Mouse (Mus musculus): ENCODE results near the gene Gorab. TPM values are rescaled to one million over a fixed set of nuclear protein-coding genes. Genes with fewer than 3 reads are reported as not detected.

Gene Gorab
- total RNA-seq (2023): 13.7 TPM

DNA sequence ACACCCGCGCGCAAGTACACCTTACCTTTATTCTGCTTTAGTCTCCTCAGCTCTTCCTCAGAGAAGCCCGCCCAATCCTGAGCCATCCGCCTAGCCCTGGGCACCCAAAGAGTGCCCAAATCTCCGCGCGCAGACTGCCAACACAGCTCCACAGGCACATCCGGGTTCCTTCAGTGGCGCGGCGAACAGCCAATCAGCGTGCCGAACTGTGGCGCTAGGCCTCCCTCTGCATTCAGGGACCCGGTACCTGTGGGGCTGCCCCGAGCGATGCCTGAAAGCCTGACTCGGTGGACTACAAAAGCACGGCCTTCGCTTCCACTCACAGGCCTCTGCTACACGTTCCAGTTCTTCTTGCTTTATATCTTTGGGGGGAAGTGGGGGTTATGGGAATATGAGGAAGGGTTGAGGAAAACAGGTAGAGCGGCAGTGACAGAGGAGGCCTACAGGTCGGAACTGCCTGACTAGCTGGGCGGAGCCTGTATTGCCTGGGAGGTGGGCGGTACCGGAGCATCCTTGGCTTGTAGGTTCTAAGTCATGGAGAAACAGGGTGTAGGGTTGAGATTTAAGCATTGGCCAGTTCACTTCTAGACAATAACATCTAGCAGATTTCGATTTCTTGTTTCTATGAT, at the start of gene Gorab:
Gene Gorab, minus strand, starts transcription at position 172 of the 629 bp plus-strand sequence.

Other genes starting within 250 kb of the Gorab start
- not detected for gene Prrx1, start 90.0 kb downstream of the Gorab start, total RNA-seq (2023)

All from CD4-positive naive resting alpha-beta T cell, adult 76 days (primary cell).